Mouse (Mus musculus) lung, embryonic 16.5 days (tissue): ENCODE results near the gene Gpatch2. TPM values are rescaled to one million over a fixed set of nuclear protein-coding genes. Genes with fewer than 3 reads are reported as not detected.

Source experiments
- ATAC-seq: fragments of 200-750 bp; cut with Nextera tagmentation; 2 replicates; pipeline ENCODE4 v1.8.0; 2017; ENCODE audit warnings: low read depth, mild to moderate bottlenecking, moderate library complexity
- H3K27ac ChIP-seq: fragments of 300-500 bp; sonication (generic); 2 replicates; pipeline ENCODE4 v1.5.1; 2014; ENCODE audit warnings: mild to moderate bottlenecking, control low read depth, low read length
- H3K27me3 ChIP-seq: fragments of 300-500 bp; sonication (generic); 2 replicates; pipeline ENCODE4 v1.6.1; 2014; ENCODE audit warnings: low read depth, low read length, mixed read lengths; ENCODE audit not compliant: control insufficient read depth, insufficient read depth
- H3K36me3 ChIP-seq: fragments of 300-500 bp; sonication (generic); 2 replicates; pipeline ENCODE4 v1.6.1; 2014; ENCODE audit warnings: low read length; ENCODE audit not compliant: control insufficient read depth, insufficient read depth
- H3K4me1 ChIP-seq: fragments of 300-500 bp; sonication (generic); replicated peaks from 2 replicates; pipeline ENCODE4 v1.6.1; 2014; ENCODE audit warnings: low read length, mixed read lengths; ENCODE audit not compliant: control insufficient read depth, insufficient read depth
- H3K4me2 ChIP-seq: fragments of 300-500 bp; sonication (generic); 2 replicates; pipeline ENCODE4 v1.6.1; 2014; ENCODE audit warnings: low read depth, low read length, control low read depth
- H3K4me3 ChIP-seq: fragments of 300-500 bp; sonication (generic); 2 replicates; pipeline ENCODE4 v1.5.1; 2014; ENCODE audit warnings: mild to moderate bottlenecking, low read length, control low read depth
- H3K9ac ChIP-seq: fragments of 300-500 bp; sonication (generic); 2 replicates; pipeline ENCODE4 v1.6.1; 2014; ENCODE audit warnings: low read length, control low read depth
- H3K9me3 ChIP-seq: fragments of 300-500 bp; sonication (generic); 2 replicates; pipeline ENCODE4 v1.6.1; 2016; ENCODE audit warnings: low read length; ENCODE audit not compliant: control insufficient read depth
- WGBS: fragments of 180-500 bp; shearing (Covaris S2); extraction: QIAGEN DNeasy Blood & Tissue Kit; methylation state at CpG from one replicate; pipeline ENCODE4 v1.1.7; 2014; 5-methylcytosine and 5-hydroxymethylcytosine counted together
- polyA plus RNA-seq: library from polyadenylated mRNA; unstranded; fragments of >200 nt; fragmentation: Nextera tagmentation; extraction: Ambion mirVana; gene quantifications from 2 replicates; pipeline ENCODE4 v1.2.1, GENCODE M21; 2015

The Gpatch2 gene
- polyA plus RNA-seq, 1 experiment from 2014 or later = 18.5 TPM

- no peak overlapping the region for H3K9ac ChIP-seq
- no peak overlapping the region for H3K4me3 ChIP-seq
- H3K27me3 ChIP-seq = no peaks in the 10 kb centered on the region
- no peak for ATAC-seq
- H3K27ac ChIP-seq = no peak overlapping the region
- no peaks in the 10 kb centered on the region for H3K9me3 ChIP-seq
- no peaks in the 10 kb centered on the region for H3K36me3 ChIP-seq
- 94% methylated on average over 3 of the region's 3 CpGs for WGBS
- H3K4me1 ChIP-seq = 0 out of 2 replicates have a peak, but pooled peaks cover 2% of the 10 kb centered on the region
- no peak overlapping the region for H3K4me2 ChIP-seq
These were observed 77.1 kb downstream of the Gpatch2 start for GRCm38 (mm10) chr1:187292395-187292749.

- Histone ChIP-seq H3K9ac (no peak overlapping the region), H3K27ac (no peak overlapping the region), H3K9me3 (no peaks in the 10 kb centered on the region), H3K4me3 (no peak overlapping the region), H3K4me1 (0 out of 2 replicates have a peak, but pooled peaks cover 2% of the 10 kb centered on the region), H3K36me3 (no peaks in the 10 kb centered on the region), H3K4me2 (no peak overlapping the region), H3K27me3 (no peaks in the 10 kb centered on the region)
- ATAC-seq = no peak
- WGBS = 64% methylated on average over 3 of the region's 3 CpGs
These were observed 77.9 kb downstream of the Gpatch2 start for GRCm38 (mm10) chr1:187293233-187293632.

GRCm38 (mm10) chr1:187294522-187294921 is 79.2 kb downstream of the Gpatch2 start:
- Histone ChIP-seq H3K4me3 (no peak overlapping the region), H3K9ac (no peak overlapping the region), H3K27ac (no peak overlapping the region), H3K36me3 (no peaks in the 10 kb centered on the region), H3K9me3 (no peaks in the 10 kb centered on the region), H3K4me2 (no peak overlapping the region), H3K27me3 (no peaks in the 10 kb centered on the region), H3K4me1 (0 out of 2 replicates have a peak, but pooled peaks cover 2% of the 10 kb centered on the region)
- WGBS = 80% methylated on average over 5 of the region's 5 CpGs
- ATAC-seq = no peak

- Histone ChIP-seq H3K9ac (no peak overlapping the region), H3K4me1 (0 out of 2 replicates have a peak, but pooled peaks cover 2% of the 10 kb centered on the region), H3K4me2 (no peak overlapping the region), H3K4me3 (no peak overlapping the region), H3K36me3 (no peaks in the 10 kb centered on the region), H3K9me3 (no peaks in the 10 kb centered on the region), H3K27ac (no peak overlapping the region), H3K27me3 (no peaks in the 10 kb centered on the region)
- WGBS = 88% methylated on average over 6 of the region's 6 CpGs
- ATAC-seq = no peak
These were observed 79.8 kb downstream of the Gpatch2 start for GRCm38 (mm10) chr1:187295038-187295559.

GRCm38 (mm10) chr1:187295711-187296110 is 80.4 kb downstream of the Gpatch2 start:
- 83% methylated on average over 1 of the region's 1 CpGs for WGBS
- no peak for ATAC-seq
- Histone ChIP-seq H3K27me3 (no peaks in the 10 kb centered on the region), H3K9ac (no peak overlapping the region), H3K27ac (no peak overlapping the region), H3K4me1 (0 out of 2 replicates have a peak, but pooled peaks cover 2% of the 10 kb centered on the region), H3K4me2 (no peak overlapping the region), H3K9me3 (no peaks in the 10 kb centered on the region), H3K36me3 (no peaks in the 10 kb centered on the region), H3K4me3 (no peak overlapping the region)

GRCm38 (mm10) chr1:187299236-187299635 is 83.9 kb downstream of the Gpatch2 start:
- no peaks in the 10 kb centered on the region for H3K9me3 ChIP-seq
- no peak overlapping the region for H3K4me3 ChIP-seq
- no peak overlapping the region for H3K9ac ChIP-seq
- WGBS = 46% methylated on average over 4 of the region's 4 CpGs
- H3K27me3 ChIP-seq = no peaks in the 10 kb centered on the region
- no peak for ATAC-seq
- H3K27ac ChIP-seq = no peak overlapping the region
- H3K4me1 ChIP-seq = no peaks in the 10 kb centered on the region
- no peaks in the 10 kb centered on the region for H3K36me3 ChIP-seq
- no peak overlapping the region for H3K4me2 ChIP-seq

- no peaks in the 10 kb centered on the region for H3K9me3 ChIP-seq
- 57% methylated on average over 5 of the region's 5 CpGs for WGBS
- no peak for ATAC-seq
- H3K4me3 ChIP-seq = no peak overlapping the region
- H3K4me2 ChIP-seq = no peak overlapping the region
- no peaks in the 10 kb centered on the region for H3K4me1 ChIP-seq
- H3K36me3 ChIP-seq = no peaks in the 10 kb centered on the region
- no peak overlapping the region for H3K9ac ChIP-seq
- H3K27me3 ChIP-seq = no peaks in the 10 kb centered on the region
- H3K27ac ChIP-seq = no peak overlapping the region
These were observed 85.3 kb downstream of the Gpatch2 start for GRCm38 (mm10) chr1:187300626-187301025.

GRCm38 (mm10) chr1:187303221-187303620 is 87.9 kb downstream of the Gpatch2 start:
- H3K9me3 ChIP-seq = no peaks in the 10 kb centered on the region
- H3K9ac ChIP-seq = no peak overlapping the region
- H3K4me1 ChIP-seq = no peaks in the 10 kb centered on the region
- no peaks in the 10 kb centered on the region for H3K27me3 ChIP-seq
- no peaks in the 10 kb centered on the region for H3K36me3 ChIP-seq
- ATAC-seq = no peak
- no peak overlapping the region for H3K4me3 ChIP-seq
- no peak overlapping the region for H3K27ac ChIP-seq
- 70% methylated on average over 10 of the region's 10 CpGs for WGBS
- H3K4me2 ChIP-seq = no peak overlapping the region

GRCm38 (mm10) chr1:187307335-187307734 is 92.0 kb downstream of the Gpatch2 start:
- H3K9me3 ChIP-seq = no peaks in the 10 kb centered on the region
- H3K4me2 ChIP-seq = no peak overlapping the region
- no peak overlapping the region for H3K27ac ChIP-seq
- no peaks in the 10 kb centered on the region for H3K4me1 ChIP-seq
- no peak overlapping the region for H3K4me3 ChIP-seq
- H3K27me3 ChIP-seq = no peaks in the 10 kb centered on the region
- WGBS = 87% methylated on average over 4 of the region's 4 CpGs
- H3K36me3 ChIP-seq = no peaks in the 10 kb centered on the region
- H3K9ac ChIP-seq = no peak overlapping the region
- ATAC-seq = no peak

GRCm38 (mm10) chr1:187308523-187308922 is 93.2 kb downstream of the Gpatch2 start:
- H3K4me2 ChIP-seq = no peak overlapping the region
- ATAC-seq = no peak
- H3K4me3 ChIP-seq = no peak overlapping the region
- no peaks in the 10 kb centered on the region for H3K27me3 ChIP-seq
- 63% methylated on average over 2 of the region's 2 CpGs for WGBS
- no peaks in the 10 kb centered on the region for H3K9me3 ChIP-seq
- no peaks in the 10 kb centered on the region for H3K4me1 ChIP-seq
- H3K27ac ChIP-seq = no peak overlapping the region
- no peak overlapping the region for H3K9ac ChIP-seq
- H3K36me3 ChIP-seq = no peaks in the 10 kb centered on the region
